Mouse (Mus musculus) CH12.LX (cell line): Measurements from ENCODE around the gene Rab33a. TPM values are rescaled to one million over a fixed set of nuclear protein-coding genes. Genes with fewer than 3 reads are reported as not detected.

Experiments used
- DNase-seq: peaks from one replicate; pipeline ENCODE4 v3.0.0-alpha.2; 2013; ENCODE audit errors: extremely low read depth
- H3K27ac ChIP-seq: 2 replicates; pipeline ENCODE4 v1.5.1; 2012; ENCODE audit warnings: low read depth, mild to moderate bottlenecking, control low read depth, moderate library complexity; ENCODE audit not compliant: insufficient read depth
- H3K27me3 ChIP-seq: replicated peaks from 2 replicates; pipeline ENCODE3; 2012; ENCODE audit warnings: inconsistent platforms
- H3K36me3 ChIP-seq, 2 experiments: replicated peaks in 1 of 2; 2 replicates each; pipeline versions ENCODE3 to v1.6.1; 2012; ENCODE audit warnings: inconsistent platforms in 1 of 2, low read length in 1 of 2, mild to moderate bottlenecking in 1 of 2, mixed read lengths in 1 of 2, moderate library complexity in 1 of 2; ENCODE audit not compliant: control insufficient read depth in 1 of 2, insufficient read depth in 1 of 2
- H3K4me1 ChIP-seq, 2 experiments: 2 replicates each; pipeline ENCODE4 v1.6.1; 2012; ENCODE audit warnings: inconsistent platforms in 1 of 2, moderate library complexity in 1 of 2; ENCODE audit not compliant: insufficient read depth in 2 of 2, control insufficient read depth in 1 of 2
- H3K4me2 ChIP-seq: 2 replicates; pipeline ENCODE4 v1.6.1; 2012; ENCODE audit warnings: low read depth, mild to moderate bottlenecking, control low read depth; ENCODE audit not compliant: poor library complexity, insufficient read depth, severe bottlenecking
- H3K4me3 ChIP-seq, 3 experiments: fragments of 150-350 bp in 1 of 3; sonication (generic) in 1 of 3; replicated peaks in 1 of 3; 2 replicates each; pipeline versions ENCODE3 to v1.5.1; 2011 to 2012; ENCODE audit warnings: low read depth in 2 of 3, low read length in 2 of 3, mild to moderate bottlenecking in 2 of 3, moderate library complexity in 2 of 3, control low read depth in 1 of 3, improper control_type of control experiment in 1 of 3, inconsistent platforms in 1 of 3, mixed read lengths in 1 of 3; ENCODE audit not compliant: poor library complexity in 1 of 3
- H3K79me2 ChIP-seq: replicated peaks from 2 replicates; pipeline ENCODE4 v1.6.1; 2012; ENCODE audit warnings: mild to moderate bottlenecking, moderate library complexity; ENCODE audit not compliant: control insufficient read depth, poor library complexity, insufficient read depth, severe bottlenecking; ENCODE audit errors: extremely low read depth
- H3K9ac ChIP-seq: 2 replicates; pipeline ENCODE4 v1.6.1; 2012; ENCODE audit warnings: low read depth, mild to moderate bottlenecking, control low read depth, moderate library complexity; ENCODE audit not compliant: insufficient read depth
- H3K9me3 ChIP-seq: replicated peaks from 2 replicates; pipeline ENCODE3; 2012; ENCODE audit warnings: low read length, inconsistent platforms, mixed read lengths
- CHD1 ChIP-seq: IDR thresholded peaks from 2 replicates; pipeline ENCODE4 v1.6.1; 2012; ENCODE audit warnings: low read depth, low read length, improper control_type of control experiment, inconsistent platforms
- CHD2 ChIP-seq: IDR thresholded peaks from 2 replicates; pipeline ENCODE4 v1.6.1; 2011; ENCODE audit warnings: low read length, improper control_type of control experiment
- CTCF ChIP-seq, 2 experiments: IDR thresholded peaks in 1 of 2; conservative IDR thresholded peaks in 1 of 2; 2 replicates each; pipeline ENCODE4 v1.5.1; 2011 to 2012; ENCODE audit warnings: low read depth in 2 of 2, low read length in 2 of 2, improper control_type of control experiment in 1 of 2, inconsistent platforms in 1 of 2, mild to moderate bottlenecking in 1 of 2, moderate library complexity in 1 of 2
- E2F4 ChIP-seq: IDR thresholded peaks from 2 replicates; pipeline ENCODE4 v1.6.1; 2011; ENCODE audit warnings: low read depth, low read length, improper control_type of control experiment; ENCODE audit not compliant: insufficient replicate concordance
- GABPA ChIP-seq: IDR thresholded peaks from 2 replicates; pipeline ENCODE4 v1.6.1; 2012; ENCODE audit warnings: low read depth, low read length, improper control_type of control experiment, inconsistent platforms; ENCODE audit not compliant: insufficient replicate concordance
- HCFC1 ChIP-seq: IDR thresholded peaks from 2 replicates; pipeline ENCODE4 v1.6.1; 2012; ENCODE audit warnings: low read depth, mild to moderate bottlenecking, inconsistent platforms, low read length, improper control_type of control experiment
- IRF4 ChIP-seq: IDR thresholded peaks from 2 replicates; pipeline ENCODE4 v1.6.1; 2014; ENCODE audit warnings: low read depth, mild to moderate bottlenecking, inconsistent platforms, low read length, improper control_type of control experiment
- JUN ChIP-seq: IDR thresholded peaks from 2 replicates; pipeline ENCODE4 v1.6.1; 2011; ENCODE audit warnings: low read depth, mild to moderate bottlenecking, low read length, improper control_type of control experiment, moderate library complexity; ENCODE audit not compliant: insufficient read depth
- MAFK ChIP-seq: IDR thresholded peaks from 2 replicates; pipeline ENCODE4 v1.6.1; 2011; ENCODE audit warnings: low read length, improper control_type of control experiment; ENCODE audit not compliant: insufficient replicate concordance
- MAX ChIP-seq: IDR thresholded peaks from 2 replicates; pipeline ENCODE4 v1.6.1; 2011; ENCODE audit warnings: low read length, improper control_type of control experiment
- MEF2A ChIP-seq: IDR thresholded peaks from 2 replicates; pipeline ENCODE4 v1.6.1; 2014; ENCODE audit warnings: low read depth, mild to moderate bottlenecking, inconsistent platforms, low read length, improper control_type of control experiment, borderline replicate concordance
- MYC ChIP-seq: IDR thresholded peaks from 2 replicates; pipeline ENCODE4 v1.6.1; 2011; ENCODE audit warnings: low read depth, mild to moderate bottlenecking, improper control_type of control experiment, low read length
- NELFE ChIP-seq: IDR thresholded peaks from 2 replicates; pipeline ENCODE4 v1.6.1; 2011; ENCODE audit warnings: low read depth, low read length, improper control_type of control experiment
- NRF1 ChIP-seq: IDR thresholded peaks from 2 replicates; pipeline ENCODE4 v1.6.1; 2014; ENCODE audit warnings: low read depth, mild to moderate bottlenecking, inconsistent platforms, low read length, improper control_type of control experiment, moderate library complexity
- RAD21 ChIP-seq: IDR thresholded peaks from 2 replicates; pipeline ENCODE4 v1.6.1; 2011; ENCODE audit warnings: low read depth, mild to moderate bottlenecking, low read length, improper control_type of control experiment, moderate library complexity
- SIN3A ChIP-seq: IDR thresholded peaks from 2 replicates; pipeline ENCODE4 v1.6.1; 2012; ENCODE audit warnings: low read length, improper control_type of control experiment, inconsistent platforms
- TBP ChIP-seq: conservative IDR thresholded peaks from 2 replicates; pipeline ENCODE4 v1.6.1; 2011; ENCODE audit warnings: low read depth, low read length, improper control_type of control experiment
- UBTF ChIP-seq: IDR thresholded peaks from 2 replicates; pipeline ENCODE4 v1.6.1; 2012; ENCODE audit warnings: low read depth, mild to moderate bottlenecking, inconsistent platforms, low read length, improper control_type of control experiment, moderate library complexity
- USF2 ChIP-seq: conservative IDR thresholded peaks from 2 replicates; pipeline ENCODE4 v1.6.1; 2011; ENCODE audit warnings: low read depth, low read length, improper control_type of control experiment
- ZC3H11A ChIP-seq: IDR thresholded peaks from 2 replicates; pipeline ENCODE4 v1.6.1; 2012; ENCODE audit warnings: low read depth, mild to moderate bottlenecking, inconsistent platforms, low read length, improper control_type of control experiment
- ZNF384 ChIP-seq: IDR thresholded peaks from 2 replicates; pipeline ENCODE4 v1.6.1; 2012; ENCODE audit warnings: low read depth, low read length, improper control_type of control experiment, inconsistent platforms
- dilution Hi-C: fragments of 300-500 bp; cut with MboI; formaldehyde crosslinking; loops from 2 replicates; pipeline ENCODE4 v1.14.3; 2020; ENCODE audit warnings: low sequenced_read_pairs; ENCODE audit not compliant: extremely low pct_unique_long_range_greater_than_20kb, extremely low pct_ligation_motif_present
- in situ Hi-C: fragments of 300-500 bp; cut with MboI; formaldehyde crosslinking; loops from 3 replicates; pipeline ENCODE4 v1.14.3; 2019; ENCODE audit warnings: low sequenced_read_pairs, low pct_ligation_motif_present, low pct_unique_long_range_greater_than_20kb, mixed read lengths
- polyA plus RNA-seq: library from polyadenylated mRNA; unstranded; fragments of >175 nt; gene quantifications from 2 replicates; pipeline ENCODE4 v1.2.1, GENCODE M21; 2012; ENCODE audit warnings: low read depth; ENCODE audit not compliant: insufficient read length
- total RNA-seq, 2 experiments: library from RNA; depleted of rRNA; stranded (reverse); fragments of 300-350 nt in 1 of 2; fragments of >200 nt in 1 of 2; gene quantifications; 2 replicates each; pipeline ENCODE4 v1.2.3; 2012 to 2014

Rab33a gene
- total RNA-seq (2012; rRNA removed): 0.13 TPM in 1 of 2 replicates, not detected in the other
- total RNA-seq (2014; rRNA removed): not detected in 2 replicates
- not detected in 2 replicates for polyA plus RNA-seq

GRCm38 (mm10) chrX:48518808-48519548 lies at the start of gene Rab33a:
Gene Rab33a, plus strand, starts transcription at chrX:48519285.
- no peak within 1 kb of the TSS for H3K4me2 ChIP-seq
- in situ Hi-C loops (no loop called here), dilution Hi-C loops (no loop called here)
- no peaks in the 10 kb centered on the region for H3K79me2 ChIP-seq
- TF ChIP-seq USF2 (no peak), MAX (no peak), IRF4 (no peak), NELFE (no peak), MAFK (no peak), ZNF384 (no peak), CTCF (conservative IDR thresholded peaks at IDR 0.05 in 1 of 2, IDR thresholded peaks at IDR 0.05 in 1 of 2; ENCODE audit: low read depth in 2 of 2, low read length in 2 of 2) (no peak), SIN3A (no peak), CHD2 (no peak), JUN (no peak), E2F4 (no peak)
- H3K27me3 ChIP-seq: no peaks in the 10 kb centered on the region
- H3K4me1 ChIP-seq: peaks cover 0 to 10% of the 10 kb centered on the region in 2 experiments; a peak in 3 of 4 replicates
- no peak within 1 kb of the TSS for H3K27ac ChIP-seq
- no peak within 1 kb of the TSS for H3K4me3 ChIP-seq
- DNase-seq: no peak
- H3K36me3 ChIP-seq: no peaks in the 10 kb centered on the region
- H3K9ac ChIP-seq: no peak within 1 kb of the TSS
- H3K9me3 ChIP-seq: no peaks in the 10 kb centered on the region

DNA sequence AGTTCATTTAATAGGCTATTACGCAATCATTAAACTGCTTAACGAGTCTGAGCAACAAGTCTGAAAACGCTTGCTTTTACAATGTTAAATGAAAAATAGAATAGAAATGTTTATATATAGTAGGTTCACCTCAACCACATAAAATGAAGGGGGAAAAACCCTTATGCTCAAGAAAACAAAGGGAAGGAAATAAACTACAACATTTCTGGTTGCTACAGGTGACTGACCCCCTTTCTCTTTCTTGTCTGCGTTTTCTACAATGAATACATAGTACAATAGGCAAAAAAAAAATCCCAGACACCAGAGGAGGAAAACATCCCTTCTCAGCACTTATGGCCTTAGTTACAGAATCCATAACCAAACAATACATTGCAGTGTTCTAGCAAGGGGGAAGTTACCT lies 38.0 kb upstream of the Rab33a start:
- H3K4me2 ChIP-seq: no peak overlapping the region
- no peak for DNase-seq
- no peaks in the 10 kb centered on the region for H3K9me3 ChIP-seq
- H3K4me3 ChIP-seq: no peak overlapping the region
- dilution Hi-C loops: no loop called here
- H3K4me1 ChIP-seq: no peaks in the 10 kb centered on the region
- H3K36me3 ChIP-seq: peaks cover 28 to 78% of the 10 kb centered on the region in 2 experiments
- no peak for TF ChIP-seq CTCF (conservative IDR thresholded peaks at IDR 0.05 in 1 of 2, IDR thresholded peaks at IDR 0.05 in 1 of 2; ENCODE audit: low read depth in 2 of 2, low read length in 2 of 2)
- TF ChIP-seq SIN3A: no peak
- H3K27me3 ChIP-seq: no peaks in the 10 kb centered on the region
- H3K27ac ChIP-seq: no peak overlapping the region
- H3K9ac ChIP-seq: no peak overlapping the region
- in situ Hi-C loops: no loop called here
- no peaks in the 10 kb centered on the region for H3K79me2 ChIP-seq

DNA sequence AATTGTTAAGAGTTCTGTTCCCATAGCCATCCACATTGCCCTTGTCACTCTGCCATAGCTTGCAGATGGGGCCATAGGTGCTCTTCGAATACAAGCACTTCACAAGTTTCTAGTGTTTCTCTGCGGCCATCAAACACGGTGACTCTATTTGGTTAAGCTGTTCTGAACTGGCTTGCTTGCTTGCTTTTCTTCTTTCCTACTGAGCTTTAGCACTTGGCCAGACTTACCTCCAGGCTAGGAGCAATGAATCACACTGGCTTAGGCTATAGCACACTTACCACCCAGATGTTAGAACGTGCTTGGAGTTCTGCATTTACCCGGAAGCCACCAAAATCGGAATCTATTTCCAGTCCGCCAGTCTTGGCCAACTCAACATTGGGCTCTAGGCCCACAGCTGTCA lies 37.4 kb upstream of the Rab33a start:
- Histone ChIP-seq H3K79me2 (no peaks in the 10 kb centered on the region), H3K4me3 (no peak overlapping the region), H3K9me3 (no peaks in the 10 kb centered on the region), H3K27me3 (no peaks in the 10 kb centered on the region), H3K4me2 (no peak overlapping the region), H3K36me3 (peaks cover 28 to 74% of the 10 kb centered on the region in 2 experiments), H3K9ac (no peak overlapping the region), H3K27ac (no peak overlapping the region), H3K4me1 (no peaks in the 10 kb centered on the region)
- TF ChIP-seq MEF2A: no peak
- no peak for TF ChIP-seq MAX
- TF ChIP-seq E2F4: no peak
- no peak for TF ChIP-seq UBTF
- no peak for TF ChIP-seq MAFK
- TF ChIP-seq GABPA: no peak
- no peak for TF ChIP-seq IRF4
- TF ChIP-seq TBP: no peak
- no peak for TF ChIP-seq MYC
- TF ChIP-seq RAD21: no peak
- TF ChIP-seq CHD1: no peak
- no peak for TF ChIP-seq NRF1
- no peak for TF ChIP-seq ZC3H11A
- no peak for TF ChIP-seq NELFE
- no peak for TF ChIP-seq SIN3A
- TF ChIP-seq JUN: no peak
- no peak for TF ChIP-seq HCFC1
- in situ Hi-C loops (no loop called here), dilution Hi-C loops (no loop called here)
- DNase-seq: no peak
